Mouse (Mus musculus): Measurements from ENCODE around the gene Rbm4b. TPM values are rescaled to one million over a fixed set of nuclear protein-coding genes. Genes with fewer than 3 reads are reported as not detected.
"Not testable (repeated sequence)": the region's sequence is repeated elsewhere in the genome, so short reads cannot be mapped to it uniquely, and the experiment has no call there.

The Rbm4b gene
- total and polyA plus RNA-seq, 2 experiments from 2014 or later = 59.2 to 81.8 TPM

GRCm38 (mm10) chr19:4749975-4750374 lies 6.3 kb upstream of the Rbm4b start:
- Histone ChIP-seq H3K4me1 (ENCODE audit: insufficient read depth, low read length) (no peaks in the 10 kb centered on the region), H3K4me2 (ENCODE audit: low read depth, low read length) (no peak overlapping the region), H3K27me3 (ENCODE audit: insufficient read depth, low read length) (no peaks in the 10 kb centered on the region), H3K9me3 (ENCODE audit: low read length) (no peaks in the 10 kb centered on the region), H3K4me3 (ENCODE audit: low read length) (no peak overlapping the region), H3K27ac (no peak overlapping the region), H3K36me3 (ENCODE audit: insufficient read depth, low read length) (peaks cover 62% of the 10 kb centered on the region), H3K9ac (replicated peaks; ENCODE audit: low read length) (no peak overlapping the region)
- DNase-seq (ENCODE audit: low spot score) = no peak
- no peak for ATAC-seq
- TF ChIP-seq CTCF (IDR thresholded peaks at IDR 0.05; ENCODE audit: low read depth) = no peak
- WGBS = 85% methylated on average over 6 of the region's 6 CpGs

GRCm38 (mm10) chr19:4755565-4756192 lies 618 bp upstream of the Rbm4b start:
- WGBS = under 1% methylated on average over 10 of the region's 10 CpGs
- DNase-seq (ENCODE audit: low spot score) (peak; percentile 94), ATAC-seq (peak; percentile 58)
- Histone ChIP-seq H3K27ac (peak overlapping the region; percentile 95), H3K4me2 (ENCODE audit: low read depth, low read length) (peak overlapping the region; percentile 78), H3K9ac (replicated peaks; ENCODE audit: low read length) (peak overlapping the region; percentile 75), H3K4me3 (ENCODE audit: low read length) (peak overlapping the region; percentile 76), H3K27me3 (ENCODE audit: insufficient read depth, low read length) (no peaks in the 10 kb centered on the region), H3K36me3 (ENCODE audit: insufficient read depth, low read length) (peaks cover 13% of the 10 kb centered on the region; the same call in 1 of the 2 replicates), H3K9me3 (ENCODE audit: low read length) (no peaks in the 10 kb centered on the region), H3K4me1 (ENCODE audit: insufficient read depth, low read length) (peaks cover 8% of the 10 kb centered on the region; the same call in 1 of the 2 replicates)
- peak; percentile 96 for TF ChIP-seq CTCF (IDR thresholded peaks at IDR 0.05; ENCODE audit: low read depth)

- Histone ChIP-seq H3K4me3 (ENCODE audit: low read length) (peak overlapping the region; percentile 76), H3K36me3 (ENCODE audit: insufficient read depth, low read length) (peaks cover 3% of the 10 kb centered on the region), H3K27me3 (ENCODE audit: insufficient read depth, low read length) (no peaks in the 10 kb centered on the region), H3K4me2 (ENCODE audit: low read depth, low read length) (peak overlapping the region; percentile 78), H3K9ac (replicated peaks; ENCODE audit: low read length) (peak overlapping the region; percentile 75), H3K27ac (peak overlapping the region; percentile 95), H3K9me3 (ENCODE audit: low read length) (no peaks in the 10 kb centered on the region), H3K4me1 (ENCODE audit: insufficient read depth, low read length) (peaks cover 8% of the 10 kb centered on the region; the same call in 1 of the 2 replicates)
- ATAC-seq (no peak), DNase-seq (ENCODE audit: low spot score) (no peak)
- 0% methylated on average over 9 of the region's 9 CpGs for WGBS
- no peak for TF ChIP-seq CTCF (IDR thresholded peaks at IDR 0.05; ENCODE audit: low read depth)
Observed at GRCm38 (mm10) chr19:4756921-4757320, 624 bp downstream of the Rbm4b start.

GRCm38 (mm10) chr19:4760544-4760943 lies 4.2 kb downstream of the Rbm4b start:
- not testable (repeated sequence) for H3K4me2 ChIP-seq (ENCODE audit: low read depth, low read length); H3K27ac ChIP-seq; DNase-seq (ENCODE audit: low spot score); H3K4me3 ChIP-seq (ENCODE audit: low read length); ATAC-seq; H3K27me3 ChIP-seq (ENCODE audit: insufficient read depth, low read length); H3K4me1 ChIP-seq (ENCODE audit: insufficient read depth, low read length); H3K9me3 ChIP-seq (ENCODE audit: low read length); H3K9ac ChIP-seq (replicated peaks; ENCODE audit: low read length)
- peaks cover 14% of the 10 kb centered on the region; the same call in 1 of the 2 replicates for H3K36me3 ChIP-seq (ENCODE audit: insufficient read depth, low read length)
- WGBS = 87% methylated on average over 8 of the region's 8 CpGs

GRCm38 (mm10) chr19:4762876-4763275 lies 6.6 kb downstream of the Rbm4b start:
- DNase-seq (ENCODE audit: low spot score) (peak; percentile 31), ATAC-seq (no peak)
- H3K27me3 ChIP-seq (ENCODE audit: insufficient read depth, low read length) = no peaks in the 10 kb centered on the region
- H3K4me3 ChIP-seq (ENCODE audit: low read length) = no peak overlapping the region
- WGBS = 53% methylated on average over 1 of the region's 1 CpGs
- H3K9me3 ChIP-seq (ENCODE audit: low read length) = no peaks in the 10 kb centered on the region
- peaks cover 26% of the 10 kb centered on the region; the same call in 1 of the 2 replicates for H3K36me3 ChIP-seq (ENCODE audit: insufficient read depth, low read length)
- H3K4me2 ChIP-seq (ENCODE audit: low read depth, low read length) = no peak overlapping the region
- no peak overlapping the region for H3K9ac ChIP-seq (replicated peaks; ENCODE audit: low read length)
- H3K4me1 ChIP-seq (ENCODE audit: insufficient read depth, low read length) = peaks cover 8% of the 10 kb centered on the region; the same call in 1 of the 2 replicates
- peak; percentile 41; the same call in 1 of the 2 replicates for TF ChIP-seq CTCF (IDR thresholded peaks at IDR 0.05; ENCODE audit: low read depth)
- H3K27ac ChIP-seq = no peak overlapping the region

- WGBS = 83% methylated on average over 11 of the region's 12 CpGs
- H3K4me3 ChIP-seq (ENCODE audit: low read length) = no peak overlapping the region
- no peak overlapping the region for H3K4me2 ChIP-seq (ENCODE audit: low read depth, low read length)
- peaks cover 30% of the 10 kb centered on the region for H3K36me3 ChIP-seq (ENCODE audit: insufficient read depth, low read length)
- no peak for TF ChIP-seq CTCF (IDR thresholded peaks at IDR 0.05; ENCODE audit: low read depth)
- H3K27me3 ChIP-seq (ENCODE audit: insufficient read depth, low read length) = no peaks in the 10 kb centered on the region
- H3K9ac ChIP-seq (replicated peaks; ENCODE audit: low read length) = no peak overlapping the region
- H3K27ac ChIP-seq = no peak overlapping the region
- ATAC-seq (no peak), DNase-seq (ENCODE audit: low spot score) (no peak)
- H3K9me3 ChIP-seq (ENCODE audit: low read length) = no peaks in the 10 kb centered on the region
- no peaks in the 10 kb centered on the region for H3K4me1 ChIP-seq (ENCODE audit: insufficient read depth, low read length)
Observed at GRCm38 (mm10) chr19:4767507-4768148, 11.3 kb downstream of the Rbm4b start.

GRCm38 (mm10) chr19:4772785-4773184 lies 16.5 kb downstream of the Rbm4b start:
- H3K27me3 ChIP-seq (ENCODE audit: insufficient read depth, low read length) = no peaks in the 10 kb centered on the region
- WGBS = 90% methylated on average over 3 of the region's 3 CpGs
- no peak for DNase-seq (ENCODE audit: low spot score)
- H3K9me3 ChIP-seq (ENCODE audit: low read length) = no peaks in the 10 kb centered on the region
- H3K9ac ChIP-seq (replicated peaks; ENCODE audit: low read length) = no peak overlapping the region
- no peak overlapping the region for H3K27ac ChIP-seq
- TF ChIP-seq CTCF (IDR thresholded peaks at IDR 0.05; ENCODE audit: low read depth) = no peak
- ATAC-seq = no peak
- peaks cover 23% of the 10 kb centered on the region for H3K36me3 ChIP-seq (ENCODE audit: insufficient read depth, low read length)
- no peaks in the 10 kb centered on the region for H3K4me1 ChIP-seq (ENCODE audit: insufficient read depth, low read length)
- no peak overlapping the region for H3K4me3 ChIP-seq (ENCODE audit: low read length)
- H3K4me2 ChIP-seq (ENCODE audit: low read depth, low read length) = no peak overlapping the region
